Mouse (Mus musculus): ENCODE results near the gene Ccdc122. TPM values are rescaled to one million over a fixed set of nuclear protein-coding genes. Genes with fewer than 3 reads are reported as not detected.

The Ccdc122 gene
- polyA plus RNA-seq, 1 experiment, result not detected

DNA sequence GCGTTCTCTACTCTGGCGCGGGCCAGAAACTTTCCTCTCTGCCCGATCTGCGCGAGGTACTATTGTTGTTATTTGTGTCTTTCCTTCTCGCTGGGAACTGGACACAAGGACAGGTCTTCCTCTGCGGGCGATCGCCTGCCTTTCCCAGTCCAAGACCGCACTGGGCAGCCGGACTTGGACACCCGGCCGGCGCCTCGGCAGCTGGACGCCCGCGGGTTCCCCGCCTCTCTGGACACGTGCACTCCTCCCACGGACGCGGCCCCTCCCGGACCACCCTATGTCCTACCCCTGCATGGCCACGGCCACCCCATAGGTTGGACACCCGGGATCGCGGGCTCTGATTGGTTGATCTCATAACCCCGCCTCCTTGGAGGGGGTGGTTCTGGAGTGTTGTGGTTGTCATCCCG is 120.9 kb downstream of the Ccdc122 start:
- Histone ChIP-seq H3K4me3 (replicated peaks; ENCODE audit: control insufficient read depth, low read depth, low read length) (no peak overlapping the region), H3K27ac (ENCODE audit: control insufficient read depth, insufficient read depth, low read depth, low read length, poor library complexity) (no peak overlapping the region; the same call in 1 of the 2 replicates), H3K4me1 (ENCODE audit: control insufficient read depth, insufficient read depth, low read length) (no peaks in the 10 kb centered on the region; the same call in 1 of the 2 replicates)
- TF ChIP-seq POLR2A (IDR thresholded peaks at IDR 0.05; ENCODE audit: borderline replicate concordance, control insufficient read depth, low read depth, low read length) (no peak), CTCF (IDR thresholded peaks at IDR 0.05; ENCODE audit: control insufficient read depth, insufficient read depth, low read length) (no peak)
- 3% methylated on average over 31 of the region's 31 CpGs for WGBS

DNA sequence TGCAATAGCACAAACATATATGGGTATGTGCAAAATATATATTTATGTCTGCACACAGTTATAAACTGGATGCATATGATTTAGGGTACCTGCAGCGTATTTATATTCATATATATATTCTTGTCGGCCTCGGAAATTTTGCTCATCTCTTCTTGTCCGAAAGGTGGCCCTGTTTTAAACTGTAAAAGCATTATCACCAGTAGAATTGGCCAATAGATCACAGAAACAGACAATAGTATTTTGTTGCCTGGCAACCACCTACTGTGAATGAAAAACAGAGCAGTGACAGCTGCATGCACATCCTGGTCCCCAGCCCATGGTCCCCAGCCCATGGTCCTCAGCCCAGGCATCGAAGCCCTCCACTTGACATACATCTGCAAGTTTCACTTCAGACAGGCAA is 122.8 kb downstream of the Ccdc122 start:
- WGBS, result 78% methylated on average over 5 of the region's 5 CpGs
- no peak overlapping the region for H3K4me3 ChIP-seq (replicated peaks; ENCODE audit: control insufficient read depth, low read depth, low read length)
- no peak overlapping the region for H3K27ac ChIP-seq (ENCODE audit: control insufficient read depth, insufficient read depth, low read depth, low read length, poor library complexity)
- H3K4me1 ChIP-seq (ENCODE audit: control insufficient read depth, insufficient read depth, low read length), result no peaks in the 10 kb centered on the region; the same call in 1 of the 2 replicates
- TF ChIP-seq CTCF (IDR thresholded peaks at IDR 0.05; ENCODE audit: control insufficient read depth, insufficient read depth, low read length), result no peak
- no peak for TF ChIP-seq POLR2A (IDR thresholded peaks at IDR 0.05; ENCODE audit: borderline replicate concordance, control insufficient read depth, low read depth, low read length)

Other genes with a start within 250 kb of the Ccdc122 start
- 2.1 and 3.0 TPM in 2 replicates for gene Lacc1, start 132 bp downstream of the Ccdc122 start, polyA plus RNA-seq (2011; ENCODE audit: insufficient read depth, insufficient read length, low replicate concordance, missing spikeins)
- 0.65 TPM in 1 of 2 replicates, not detected in the other for gene Enox1, start 120.0 kb downstream of the Ccdc122 start, polyA plus RNA-seq (2011; ENCODE audit: insufficient read depth, insufficient read length, low replicate concordance, missing spikeins)